Mouse (Mus musculus): Measurements from ENCODE around the gene Irx2.
A peak's percentile ranks its signal among the peaks of the same experiment; 100 is the strongest.

Gene Irx2

GRCm38 (mm10) chr13:72628462-72628916, at the start of gene Irx2:
TSS of gene Irx2 (plus strand) at chr13:72628820.
- DNase-seq (ENCODE audit: low read depth, low spot score) = peak; percentile 93

DNA sequence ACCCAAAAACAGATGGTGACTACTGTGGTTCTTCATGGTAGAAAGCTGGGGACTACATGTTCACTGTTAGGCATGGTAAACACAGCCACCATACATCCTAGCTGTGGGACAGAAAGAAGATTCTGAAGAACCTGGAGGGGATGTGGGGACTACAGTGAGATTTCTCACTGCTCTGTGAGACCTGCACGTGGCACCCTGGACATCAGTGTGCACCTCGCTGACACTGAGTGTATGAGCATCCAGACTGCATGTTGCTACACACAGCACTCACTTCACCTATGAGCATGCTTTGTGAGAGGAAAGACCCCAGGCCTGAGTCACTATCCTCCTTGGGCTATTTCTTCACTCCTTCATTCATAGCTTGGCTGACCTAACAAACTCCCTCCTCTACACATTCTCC, 47.3 kb upstream of the Irx2 start:
- DNase-seq (ENCODE audit: low read depth, low spot score) = no peak

DNA sequence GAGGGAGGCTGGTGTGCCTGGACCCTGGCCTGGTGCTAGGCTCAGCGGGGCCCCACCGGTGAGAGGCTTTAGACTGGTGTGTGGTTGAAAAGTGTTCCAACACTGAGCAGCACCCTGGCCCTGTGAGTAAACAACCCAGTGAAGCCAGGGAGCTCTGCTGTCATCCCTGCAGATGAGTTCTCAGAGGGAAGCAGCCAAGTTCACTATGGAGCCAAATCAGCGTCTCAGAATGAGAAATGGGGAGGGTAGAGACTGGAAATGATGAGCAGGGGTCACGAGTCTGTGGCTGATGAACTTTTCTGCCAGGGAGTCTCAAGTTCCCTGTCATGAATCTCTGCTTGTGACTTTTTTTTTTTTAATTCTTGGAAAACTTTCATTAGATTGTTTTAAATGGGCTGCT, 36.1 kb upstream of the Irx2 start:
- DNase-seq (ENCODE audit: low read depth, low spot score) = no peak

- no peak for DNase-seq (ENCODE audit: low read depth, low spot score)
These were observed 35.3 kb upstream of the Irx2 start for GRCm38 (mm10) chr13:72593310-72593709.

DNA sequence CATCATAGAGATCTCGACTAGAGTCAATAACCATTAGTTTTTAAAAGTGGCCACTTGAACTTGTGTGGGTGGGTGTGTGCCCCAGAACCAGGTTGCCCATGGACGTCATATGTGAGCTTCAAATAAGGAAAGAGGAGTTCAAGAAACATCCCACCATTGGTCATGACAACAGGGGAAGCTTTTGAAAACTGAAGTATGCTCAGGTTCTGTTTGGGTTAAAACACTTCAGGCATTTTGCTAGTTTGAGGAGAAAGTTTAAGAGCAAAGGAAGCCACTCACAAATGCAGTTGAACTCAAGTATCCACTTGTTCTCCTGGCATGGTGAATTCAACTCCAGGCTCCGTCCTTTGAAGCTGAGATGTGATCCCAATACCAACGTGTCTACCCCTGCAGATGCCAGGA, 34.9 kb upstream of the Irx2 start:
- DNase-seq (ENCODE audit: low read depth, low spot score) = no peak

- no peak for DNase-seq (ENCODE audit: low read depth, low spot score)
These were observed 29.4 kb upstream of the Irx2 start for GRCm38 (mm10) chr13:72599254-72599653.

GRCm38 (mm10) chr13:72608706-72609105, 19.9 kb upstream of the Irx2 start:
- DNase-seq (ENCODE audit: low read depth, low spot score) = no peak

- no peak for DNase-seq (ENCODE audit: low read depth, low spot score)
These were observed 18.3 kb upstream of the Irx2 start for GRCm38 (mm10) chr13:72610277-72610676.

DNA sequence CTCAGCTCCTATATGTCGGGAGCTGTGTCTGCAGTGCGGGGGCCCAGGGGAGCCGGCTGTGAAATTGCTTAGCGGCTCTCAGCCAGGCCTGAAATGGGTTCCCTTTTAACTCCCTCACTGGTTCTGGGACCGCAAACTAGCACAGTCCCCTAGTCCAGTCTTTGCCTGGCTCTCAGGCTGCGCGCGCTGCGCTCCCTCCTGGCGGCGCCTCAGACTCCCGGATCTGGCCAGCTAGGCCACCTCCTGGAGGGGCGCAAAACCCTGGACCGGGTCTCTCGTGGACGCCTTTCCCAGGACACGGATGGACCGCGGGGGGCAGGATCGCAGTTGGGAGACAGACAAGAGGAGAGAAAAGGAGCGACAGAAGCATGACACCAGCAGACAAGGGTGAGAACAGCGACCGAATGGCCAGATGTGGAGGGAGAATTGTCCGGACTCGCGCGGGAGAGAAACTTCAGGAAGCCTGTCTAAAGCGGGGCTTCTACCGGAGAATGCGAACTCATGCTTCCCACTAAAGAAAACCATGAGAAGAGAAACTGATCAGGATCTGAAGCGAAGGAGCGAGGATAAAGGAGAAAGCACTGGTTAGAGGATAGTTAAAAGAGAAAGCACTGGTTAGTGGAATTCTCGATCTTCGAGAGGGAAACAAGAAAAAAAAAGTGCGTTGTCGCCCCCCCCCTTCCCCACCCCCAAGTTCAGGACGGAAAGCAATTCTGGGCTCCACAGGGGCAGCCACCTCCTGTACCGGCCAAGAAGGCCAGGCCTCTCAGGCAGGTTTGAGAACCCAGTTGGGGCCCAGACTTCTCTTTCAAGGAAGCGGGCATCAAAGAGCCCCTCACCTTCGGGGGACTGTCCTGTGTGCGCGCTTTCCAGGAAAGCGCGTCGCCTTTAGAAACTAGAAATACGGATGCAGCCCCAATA, 4.4 kb upstream of the Irx2 start:
- DNase-seq (ENCODE audit: low read depth, low spot score) = peak; percentile 57

- no peak for DNase-seq (ENCODE audit: low read depth, low spot score)
These were observed 3.8 kb upstream of the Irx2 start for GRCm38 (mm10) chr13:72624847-72625170.

GRCm38 (mm10) chr13:72625236-72625950, 3.2 kb upstream of the Irx2 start:
- peak; percentile 47 for DNase-seq (ENCODE audit: low read depth, low spot score)

GRCm38 (mm10) chr13:72627391-72628321, 964 bp upstream of the Irx2 start:
- peak; percentile 43 for DNase-seq (ENCODE audit: low read depth, low spot score)

GRCm38 (mm10) chr13:72628935-72629631, 463 bp downstream of the Irx2 start:
- peak; percentile 53 for DNase-seq (ENCODE audit: low read depth, low spot score)

DNA sequence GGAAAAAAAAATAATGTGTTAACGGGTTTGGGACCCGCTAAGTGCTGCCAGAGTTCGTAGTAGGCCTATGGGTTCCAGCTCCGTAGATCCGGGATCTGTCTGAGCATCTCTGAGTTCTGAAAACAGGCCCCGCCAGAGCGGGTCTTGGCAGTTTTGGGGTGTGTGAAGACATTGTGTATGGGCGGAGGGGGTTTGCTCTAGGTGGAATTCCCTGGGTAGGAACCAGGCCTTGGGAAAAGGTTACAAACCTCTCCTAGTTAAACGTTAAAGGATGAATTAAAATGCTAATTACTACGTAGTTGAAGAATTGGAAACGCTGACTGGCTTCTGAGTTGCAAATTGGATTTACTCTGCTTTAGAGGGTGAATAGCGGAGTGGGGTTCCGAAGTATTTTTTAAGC, 1.2 kb downstream of the Irx2 start:
- DNase-seq (ENCODE audit: low read depth, low spot score) = no peak

DNA sequence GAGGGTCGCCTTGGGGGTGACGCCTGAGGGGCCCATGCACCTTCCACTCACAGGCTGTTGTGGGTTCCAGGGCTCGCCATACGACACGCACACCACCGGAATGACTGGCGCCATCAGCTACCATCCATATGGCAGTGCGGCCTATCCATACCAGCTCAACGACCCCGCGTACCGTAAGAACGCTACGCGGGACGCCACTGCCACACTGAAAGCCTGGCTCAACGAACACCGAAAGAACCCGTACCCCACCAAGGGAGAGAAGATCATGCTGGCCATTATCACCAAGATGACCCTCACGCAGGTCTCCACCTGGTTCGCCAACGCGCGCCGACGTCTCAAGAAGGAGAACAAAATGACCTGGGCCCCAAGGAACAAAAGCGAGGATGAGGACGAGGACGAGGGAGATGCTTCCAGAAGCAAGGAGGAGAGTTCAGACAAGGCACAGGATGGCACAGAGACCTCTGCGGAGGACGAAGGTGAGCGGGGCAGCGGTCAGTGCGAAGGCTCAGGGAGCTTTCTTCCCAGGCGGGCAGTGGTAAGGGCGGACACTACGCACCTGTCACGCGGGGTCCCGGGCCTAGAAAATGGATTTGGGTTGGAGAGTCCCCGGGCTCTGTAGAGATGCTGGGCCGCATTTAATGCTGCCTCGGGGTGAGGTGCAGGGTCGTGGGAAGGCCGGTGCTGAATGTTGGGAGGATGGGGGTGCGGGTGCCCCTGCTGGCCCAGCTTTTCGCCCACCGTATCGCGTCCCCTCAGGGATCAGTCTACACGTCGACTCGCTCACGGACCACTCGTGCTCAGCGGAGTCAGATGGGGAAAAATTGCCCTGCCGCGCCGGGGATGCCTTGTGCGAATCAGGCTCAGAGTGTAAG, 2.1 kb downstream of the Irx2 start:
- no peak for DNase-seq (ENCODE audit: low read depth, low spot score)

GRCm38 (mm10) chr13:72631373-72632021, 2.9 kb downstream of the Irx2 start:
- DNase-seq (ENCODE audit: low read depth, low spot score) = peak; percentile 54

- no peak for DNase-seq (ENCODE audit: low read depth, low spot score)
These were observed 3.7 kb downstream of the Irx2 start for GRCm38 (mm10) chr13:72632361-72632760.

DNA sequence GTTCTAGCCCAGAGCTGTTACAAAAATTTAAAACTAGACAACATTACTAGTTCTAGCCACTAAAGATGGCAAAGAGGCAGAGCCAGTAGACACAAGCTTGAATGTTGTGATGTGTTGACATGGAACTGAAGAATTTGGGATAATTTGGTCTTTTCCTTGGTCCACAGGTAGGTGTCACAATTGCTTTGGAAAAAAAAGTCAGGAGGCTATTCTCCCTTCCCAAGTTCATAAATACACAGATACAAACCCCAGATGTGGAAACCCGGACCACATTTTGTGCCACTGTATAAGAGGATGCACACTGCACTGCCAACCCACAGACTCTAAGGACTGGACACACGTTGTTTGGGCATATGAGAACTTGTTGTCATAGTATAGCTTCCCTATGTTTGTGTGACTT, 4.5 kb downstream of the Irx2 start:
- DNase-seq (ENCODE audit: low read depth, low spot score) = no peak

- DNase-seq (ENCODE audit: low read depth, low spot score) = no peak
These were observed 6.2 kb downstream of the Irx2 start for GRCm38 (mm10) chr13:72634752-72635315.

All from mesoderm, embryonic 11.5 days (tissue).